Mouse (Mus musculus): ENCODE measurements at regions not wholly inside any gene's neighbourhood (a gene's known extent, or its start where the extent isn't known, plus 50 kb on each side); places are given as distances from the start of the nearest gene placed in this dataset.

DNA sequence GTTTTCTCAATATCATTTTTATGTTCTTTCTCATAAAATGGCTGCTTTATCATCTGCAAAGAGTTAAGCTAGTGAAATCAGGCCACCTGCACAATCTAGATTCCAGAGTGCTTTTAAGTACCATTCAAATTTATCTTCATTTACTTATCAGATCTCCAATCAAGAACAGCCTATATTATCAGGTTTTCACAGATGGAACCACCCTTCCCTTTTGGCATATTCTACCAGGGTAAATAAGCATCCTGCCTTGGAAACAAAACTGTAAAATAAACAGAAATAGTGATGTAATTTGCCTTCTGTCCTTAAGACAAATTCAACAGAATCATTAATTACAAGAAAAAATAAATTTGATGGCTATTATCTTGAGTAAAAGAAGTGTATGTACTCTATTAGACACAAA lies 55.2 kb upstream of the Arsj start:
- Histone ChIP-seq H3K4me1 (ENCODE audit: insufficient read depth) (no peaks in the 10 kb centered on the region), H3K27ac (ENCODE audit: low read depth) (no peak overlapping the region), H3K9ac (replicated peaks) (no peak overlapping the region), H3K4me2 (ENCODE audit: low read depth, low read length) (no peak overlapping the region), H3K9me3 (ENCODE audit: low read length) (no peaks in the 10 kb centered on the region), H3K27me3 (ENCODE audit: insufficient read depth, low read length) (no peaks in the 10 kb centered on the region), H3K36me3 (replicated peaks; ENCODE audit: insufficient read depth, low read length) (no peaks in the 10 kb centered on the region), H3K4me3 (ENCODE audit: low read depth, low read length) (no peak overlapping the region)
- DNase-seq = no peak
- TF ChIP-seq EP300 (IDR thresholded peaks at IDR 0.05; ENCODE audit: low read depth) (no peak), CTCF (IDR thresholded peaks at IDR 0.05; ENCODE audit: low read depth) (no peak)
- no peak for ATAC-seq
